ENCODE assay signal across 9 mouse cellular contexts in the genomic region with DNA sequence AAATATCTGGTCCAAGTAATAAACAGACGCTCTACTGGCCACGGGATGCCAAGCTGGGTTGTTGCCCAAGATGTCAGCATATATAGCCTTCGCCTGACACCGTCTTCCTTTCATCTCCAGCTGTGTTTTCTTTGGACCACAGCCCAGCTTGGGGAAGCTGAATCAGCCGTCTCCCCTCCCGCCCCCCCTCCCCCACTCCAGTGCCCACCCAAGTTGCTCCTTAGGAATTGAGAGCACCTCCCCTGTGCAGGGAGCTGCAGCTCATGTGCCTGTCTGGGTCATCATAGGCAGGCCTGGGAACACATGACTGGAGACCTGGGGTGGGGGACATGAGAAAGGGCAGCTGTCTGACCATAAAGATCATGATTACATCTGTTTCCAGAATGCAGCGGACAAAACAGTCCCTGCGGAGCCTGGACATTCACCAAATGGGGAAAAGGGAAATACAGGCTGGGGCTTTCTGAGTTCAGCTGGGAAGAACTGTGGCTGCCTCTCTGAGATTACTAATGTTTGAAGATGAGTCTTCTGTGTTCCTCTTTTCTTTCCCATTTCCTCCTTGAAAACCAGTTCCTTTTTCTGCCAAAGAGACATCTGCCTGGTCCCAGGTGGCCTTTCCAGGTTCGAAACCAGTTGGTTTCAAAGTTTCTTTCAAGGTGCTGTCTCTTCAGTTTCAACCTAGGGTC. TPM values are rescaled to one million over a fixed set of nuclear protein-coding genes. Genes with fewer than 3 reads are reported as not detected.
DNase-seq lines count a peak whose midpoint lies in the region; ATAC-seq lines count a peak whose summit lies in the region.
"Had no signal": no experiment of that assay in that cellular context is flagged by ENCODE, and none has a peak within 500 bp of the region (broad histone marks: within the 10 kb centered on the region; RNA-seq: fewer than 3 reads in every experiment).

No protein-coding gene starts in this region.

- peaks cover 9% of the 10 kb centered on the region; the same call in 1 of the 2 replicates for H3K4me1 ChIP-seq in midbrain, embryonic 14.5 days (ENCODE audit: control insufficient read depth, insufficient read depth, low read length)
- H3K4me1 ChIP-seq in midbrain, embryonic 13.5 days (replicated peaks) = peaks cover 13% of the 10 kb centered on the region

- H3K9ac ChIP-seq in midbrain, embryonic 14.5 days (replicated peaks; ENCODE audit: low read length) = no peak overlapping the region
- H3K9ac ChIP-seq in midbrain, embryonic 13.5 days (replicated peaks) = no peak overlapping the region
- H3K9ac ChIP-seq: midbrain, embryonic 12.5 days had no signal

- WGBS in midbrain, embryonic 14.5 days = 52% methylated on average over 9 of the region's 9 CpGs
- 53% methylated on average over 9 of the region's 9 CpGs for WGBS in midbrain, embryonic 13.5 days

- no peaks in the 10 kb centered on the region for H3K36me3 ChIP-seq in midbrain, embryonic 14.5 days (ENCODE audit: control insufficient read depth, insufficient read depth, low read length)
- H3K36me3 ChIP-seq in midbrain, embryonic 13.5 days = no peaks in the 10 kb centered on the region
- H3K36me3 ChIP-seq: midbrain, embryonic 12.5 days had no signal

- peaks cover 5% of the 10 kb centered on the region for H3K27me3 ChIP-seq in midbrain, embryonic 14.5 days (ENCODE audit: control insufficient read depth, insufficient read depth, low read length)
- H3K27me3 ChIP-seq in midbrain, embryonic 13.5 days = peaks cover 26% of the 10 kb centered on the region

- H3K27ac ChIP-seq in midbrain, embryonic 14.5 days (replicated peaks; ENCODE audit: low read depth, low read length) = no peak overlapping the region; the same call in 1 of the 2 replicates
- H3K27ac ChIP-seq in midbrain, embryonic 13.5 days = no peak overlapping the region; the same call in 1 of the 2 replicates
- H3K27ac ChIP-seq: midbrain, embryonic 12.5 days had no signal

- no peaks in the 10 kb centered on the region for H3K9me3 ChIP-seq in midbrain, embryonic 14.5 days (ENCODE audit: control insufficient read depth, low read length)
- H3K9me3 ChIP-seq in midbrain, embryonic 13.5 days = no peaks in the 10 kb centered on the region
- H3K9me3 ChIP-seq: midbrain, embryonic 12.5 days had no signal

- no peak overlapping the region for H3K4me2 ChIP-seq in midbrain, embryonic 14.5 days (ENCODE audit: low read length)
- H3K4me2 ChIP-seq in midbrain, embryonic 13.5 days (replicated peaks) = no peak overlapping the region
- H3K4me2 ChIP-seq: midbrain, embryonic 12.5 days had no signal

- no peak for ATAC-seq in midbrain, embryonic 14.5 days (ENCODE audit: low FRiP score, low TSS enrichment)
- no peak for ATAC-seq in midbrain, embryonic 13.5 days
- no peak for ATAC-seq in erythroblast, adult 5-6 weeks (replicated peaks; ENCODE audit: low FRiP score, poor library complexity, severe bottlenecking)

- peak; percentile 70 for DNase-seq in midbrain, embryonic 14.5 days
- peak; percentile 67 for DNase-seq in adrenal gland, postnatal 25 days
- DNase-seq in gastrocnemius, postnatal 25 days = peak; percentile 66
- DNase-seq in kidney, postnatal 25 days = peak; percentile 73 to 77
- DNase-seq in neural tube, embryonic 10.5 days (ENCODE audit: extremely low spot score, low spot score) = peak; percentile 66
- no peak for DNase-seq in thymus, postnatal 36 days

- no peak overlapping the region for H3K4me3 ChIP-seq in midbrain, embryonic 14.5 days (replicated peaks; ENCODE audit: low read depth, low read length)
- no peak overlapping the region for H3K4me3 ChIP-seq in midbrain, embryonic 13.5 days (replicated peaks)
- H3K4me3 ChIP-seq: midbrain, embryonic 12.5 days had no signal

RNA-seq across cellular contexts. Expression of a gene that starts 4.8 kb away (rescaled TPM):
- 29.8 and 91.1 TPM in 2 replicates for polyA plus RNA-seq in midbrain, embryonic 14.5 days (2014; fragmentation: Nextera tagmentation; extraction: Ambion mirVana)
- polyA plus RNA-seq in midbrain, embryonic 13.5 days (2015; fragmentation: Nextera tagmentation; extraction: Ambion mirVana) = 69.1 and 96.1 TPM in 2 replicates
- 12.7 and 16.2 TPM in 2 replicates for total RNA-seq in adrenal gland, postnatal 25 days (2021)
- total RNA-seq in gastrocnemius, postnatal 25 days (2021) = 10 to 100 TPM; 14.8 to 18.6 TPM
- 0.58 and 0.84 TPM in 2 replicates for total RNA-seq in erythroblast, adult 5-6 weeks (2015; ENCODE audit: low replicate concordance)
- total RNA-seq in erythroblast, adult 5-6 weeks (2017; ENCODE audit: low replicate concordance) = 1.8 and 3.3 TPM in 2 replicates

RNA-seq across cellular contexts. Expression of a gene that starts 16.8 kb away (rescaled TPM):
- 92.8 and 99.5 TPM in 2 replicates for polyA plus RNA-seq in midbrain, embryonic 14.5 days (2014; fragmentation: Nextera tagmentation; extraction: Ambion mirVana)
- polyA plus RNA-seq in midbrain, embryonic 13.5 days (2015; fragmentation: Nextera tagmentation; extraction: Ambion mirVana) = 98.1 and 108 TPM in 2 replicates
- total RNA-seq in adrenal gland, postnatal 25 days (2021) = 46.6 and 60.9 TPM in 2 replicates
- total RNA-seq in gastrocnemius, postnatal 25 days (2021) = 10 to 100 TPM; 21.0 to 25.8 TPM
- 5.6 and 22.6 TPM in 2 replicates for total RNA-seq in erythroblast, adult 5-6 weeks (2015; ENCODE audit: low replicate concordance)
- 19.0 and 30.5 TPM in 2 replicates for total RNA-seq in erythroblast, adult 5-6 weeks (2017; ENCODE audit: low replicate concordance)

RNA-seq across cellular contexts. Expression of a gene that starts 29.1 kb away (rescaled TPM):
- 5.1 and 6.9 TPM in 2 replicates for polyA plus RNA-seq in midbrain, embryonic 14.5 days (2014; fragmentation: Nextera tagmentation; extraction: Ambion mirVana)
- polyA plus RNA-seq in midbrain, embryonic 13.5 days (2015; fragmentation: Nextera tagmentation; extraction: Ambion mirVana) = 4.7 TPM in 2 replicates
- total RNA-seq in adrenal gland, postnatal 25 days (2021) = 1.3 and 2.2 TPM in 2 replicates
- 10 to 100 TPM; 28.9 to 35.0 TPM for total RNA-seq in gastrocnemius, postnatal 25 days (2021)
- not detected in 2 replicates for total RNA-seq in erythroblast, adult 5-6 weeks (2015; ENCODE audit: low replicate concordance)
- 1.4 TPM in 1 of 2 replicates, not detected in the other for total RNA-seq in erythroblast, adult 5-6 weeks (2017; ENCODE audit: low replicate concordance)

RNA-seq across cellular contexts. Expression of a gene that starts 29.6 kb away (rescaled TPM):
- 77.1 and 88.2 TPM in 2 replicates for polyA plus RNA-seq in midbrain, embryonic 14.5 days (2014; fragmentation: Nextera tagmentation; extraction: Ambion mirVana)
- polyA plus RNA-seq in midbrain, embryonic 13.5 days (2015; fragmentation: Nextera tagmentation; extraction: Ambion mirVana) = 92.0 and 94.2 TPM in 2 replicates
- total RNA-seq in adrenal gland, postnatal 25 days (2021) = 108 and 121 TPM in 2 replicates
- total RNA-seq in gastrocnemius, postnatal 25 days (2021) = 10 to 100 TPM; 42.9 to 49.2 TPM
- 26.8 and 36.1 TPM in 2 replicates for total RNA-seq in erythroblast, adult 5-6 weeks (2015; ENCODE audit: low replicate concordance)
- 33.5 and 39.9 TPM in 2 replicates for total RNA-seq in erythroblast, adult 5-6 weeks (2017; ENCODE audit: low replicate concordance)

RNA-seq across cellular contexts. Expression of a gene that starts 34.0 kb away (rescaled TPM):
- polyA plus RNA-seq in midbrain, embryonic 14.5 days (2014; fragmentation: Nextera tagmentation; extraction: Ambion mirVana) = 0.29 TPM in 1 of 2 replicates, not detected in the other
- polyA plus RNA-seq in midbrain, embryonic 13.5 days (2015; fragmentation: Nextera tagmentation; extraction: Ambion mirVana) = not detected in 2 replicates
- not detected in 2 replicates for total RNA-seq in adrenal gland, postnatal 25 days (2021)
- not detected for total RNA-seq in gastrocnemius, postnatal 25 days (2021)
- total RNA-seq in erythroblast, adult 5-6 weeks (2015; ENCODE audit: low replicate concordance) = not detected in 2 replicates
- total RNA-seq in erythroblast, adult 5-6 weeks (2017; ENCODE audit: low replicate concordance) = not detected in 2 replicates

Comparison
In these comparisons a context has a peak if more than half of its experiments do, and no peak if none do; other contexts are left out.
1. DNase-seq: peak in midbrain, embryonic 14.5 days (single experiment), adrenal gland, postnatal 25 days (single experiment), gastrocnemius, postnatal 25 days (single experiment), kidney, postnatal 25 days (2 of 2) and neural tube, embryonic 10.5 days (single experiment); none in thymus, postnatal 36 days (0 of 2).